Mouse (Mus musculus) megakaryocyte, embryonic 14.5 days (primary cell): ENCODE measurements around the gene Rasgrf2.

Experiments used
- FLI1 ChIP-seq: IDR thresholded peaks from 2 replicates; pipeline ENCODE4 v1.6.1; 2012; ENCODE audit warnings: low read length, inconsistent platforms, mixed read lengths
- GATA1 ChIP-seq: IDR thresholded peaks from 3 replicates; pipeline ENCODE4 v1.6.1; 2012; ENCODE audit warnings: mixed read lengths, low read length, inconsistent platforms, borderline replicate concordance

GRCm38 (mm10) chr13:92093712-92094290 lies 37.7 kb downstream of the Rasgrf2 start:
- no peak for TF ChIP-seq GATA1
- TF ChIP-seq FLI1: no peak
